Mouse (Mus musculus) small intestine, adult 2 months (tissue): ENCODE results near the gene Pogk. TPM values are rescaled to one million over a fixed set of nuclear protein-coding genes. Genes with fewer than 3 reads are reported as not detected.

Experiments used
- H3K27ac ChIP-seq: fragments of 200-500 bp; 2 replicates; pipeline ENCODE4 v1.5.1; 2012; ENCODE audit warnings: low read depth, low read length, control low read depth, inconsistent platforms; ENCODE audit not compliant: insufficient read depth
- H3K27me3 ChIP-seq: fragments of 200-500 bp; 2 replicates; pipeline ENCODE4 v1.6.1; 2012; ENCODE audit warnings: mild to moderate bottlenecking, moderate library complexity, low read length, inconsistent platforms; ENCODE audit not compliant: control insufficient read depth, insufficient read depth
- H3K36me3 ChIP-seq: fragments of 200-500 bp; 2 replicates; pipeline ENCODE4 v1.6.1; 2012; ENCODE audit warnings: mild to moderate bottlenecking, low read length, control low read depth, inconsistent platforms; ENCODE audit not compliant: control insufficient read depth, insufficient read depth
- H3K4me1 ChIP-seq: fragments of 200-500 bp; 2 replicates; pipeline ENCODE4 v1.6.1; 2012; ENCODE audit warnings: low read length, inconsistent platforms, mixed read lengths; ENCODE audit not compliant: control insufficient read depth, insufficient read depth, insufficient read length
- H3K4me3 ChIP-seq: fragments of 200-500 bp; 2 replicates; pipeline ENCODE4 v1.5.1; 2012; ENCODE audit warnings: low read depth, mild to moderate bottlenecking, control low read depth, inconsistent platforms, low read length, moderate library complexity
- CTCF ChIP-seq: fragments of 200-500 bp; IDR thresholded peaks from 2 replicates; pipeline ENCODE4 v1.5.1; 2012; ENCODE audit warnings: low read depth, mild to moderate bottlenecking, control low read depth, inconsistent platforms, low read length, moderate library complexity, mixed read lengths; ENCODE audit not compliant: insufficient replicate concordance, insufficient read length; ENCODE audit errors: extremely low read depth
- POLR2A ChIP-seq: fragments of 200-500 bp; IDR thresholded peaks from 2 replicates; pipeline ENCODE4 v1.6.1; 2012; ENCODE audit warnings: low read depth, mild to moderate bottlenecking, control low read depth, inconsistent platforms, low read length, moderate library complexity
- WGBS: fragments of 180-500 bp; shearing (Covaris S2); methylation state at CpG from one replicate; pipeline ENCODE4 v1.1.7; 2018; 5-methylcytosine and 5-hydroxymethylcytosine counted together
- polyA plus RNA-seq: library from polyadenylated mRNA; depleted of rRNA; stranded (reverse); fragments of >200 nt; gene quantifications from 2 replicates; pipeline ENCODE4 v1.2.3, GENCODE M21; 2012

The Pogk gene
- polyA plus RNA-seq, 1 experiment, result 1.7 TPM

- WGBS, result 89% methylated on average over 3 of the region's 3 CpGs
- no peak for TF ChIP-seq CTCF
- TF ChIP-seq POLR2A, result no peak
- Histone ChIP-seq H3K4me3 (no peak overlapping the region), H3K27me3 (no peaks in the 10 kb centered on the region), H3K4me1 (no peaks in the 10 kb centered on the region), H3K27ac (no peak overlapping the region), H3K36me3 (peaks cover 3% of the 10 kb centered on the region; the same call in 1 of the 2 replicates)
These were observed 5.8 kb downstream of the Pogk start for GRCm38 (mm10) chr1:166403846-166404245.

- H3K4me1 ChIP-seq, result no peaks in the 10 kb centered on the region
- H3K27me3 ChIP-seq, result no peaks in the 10 kb centered on the region
- no peak overlapping the region for H3K27ac ChIP-seq
- WGBS, result 88% methylated on average over 4 of the region's 4 CpGs
- no peak for TF ChIP-seq CTCF
- no peak for TF ChIP-seq POLR2A
- H3K36me3 ChIP-seq, result peaks cover 6% of the 10 kb centered on the region; the same call in 1 of the 2 replicates
- H3K4me3 ChIP-seq, result no peak overlapping the region
These were observed 7.7 kb downstream of the Pogk start for GRCm38 (mm10) chr1:166402003-166402402.

- H3K4me1 ChIP-seq, result no peaks in the 10 kb centered on the region
- TF ChIP-seq POLR2A, result no peak
- TF ChIP-seq CTCF, result no peak
- H3K4me3 ChIP-seq, result no peak overlapping the region
- H3K27me3 ChIP-seq, result no peaks in the 10 kb centered on the region
- no peak overlapping the region for H3K27ac ChIP-seq
- H3K36me3 ChIP-seq, result peaks cover 8% of the 10 kb centered on the region; the same call in 1 of the 2 replicates
These were observed 8.2 kb downstream of the Pogk start for GRCm38 (mm10) chr1:166401455-166401854.

- Histone ChIP-seq H3K4me1 (no peaks in the 10 kb centered on the region), H3K27ac (no peak overlapping the region), H3K27me3 (no peaks in the 10 kb centered on the region), H3K36me3 (peaks cover 32% of the 10 kb centered on the region), H3K4me3 (no peak overlapping the region)
- WGBS, result 90% methylated on average over 6 of the region's 6 CpGs
- TF ChIP-seq CTCF (no peak), POLR2A (no peak)
These were observed 13.3 kb downstream of the Pogk start for GRCm38 (mm10) chr1:166396381-166396780.

- peaks cover 38% of the 10 kb centered on the region for H3K36me3 ChIP-seq
- WGBS, result 89% methylated on average over 5 of the region's 5 CpGs
- H3K4me1 ChIP-seq, result no peaks in the 10 kb centered on the region
- H3K27me3 ChIP-seq, result no peaks in the 10 kb centered on the region
- no peak overlapping the region for H3K4me3 ChIP-seq
- no peak for TF ChIP-seq POLR2A
- no peak for TF ChIP-seq CTCF
- no peak overlapping the region for H3K27ac ChIP-seq
These were observed 14.0 kb downstream of the Pogk start for GRCm38 (mm10) chr1:166395661-166396060.

- H3K27ac ChIP-seq, result no peak overlapping the region
- 24% methylated on average over 4 of the region's 4 CpGs for WGBS
These were observed 14.9 kb downstream of the Pogk start for GRCm38 (mm10) chr1:166394770-166395169.

GRCm38 (mm10) chr1:166391671-166392070 lies 18.0 kb downstream of the Pogk start:
- no peak overlapping the region for H3K4me3 ChIP-seq
- peaks cover 64% of the 10 kb centered on the region for H3K36me3 ChIP-seq
- no peak for TF ChIP-seq CTCF
- no peak for TF ChIP-seq POLR2A
- H3K27ac ChIP-seq, result no peak overlapping the region
- no peaks in the 10 kb centered on the region for H3K4me1 ChIP-seq
- H3K27me3 ChIP-seq, result no peaks in the 10 kb centered on the region
- WGBS, result 93% methylated on average over 6 of the region's 6 CpGs

More at GRCm38 (mm10) chr1:166394770-166395169, 14.9 kb downstream of the Pogk start:
- H3K4me1 ChIP-seq, result no peaks in the 10 kb centered on the region
- peaks cover 45% of the 10 kb centered on the region for H3K36me3 ChIP-seq
- TF ChIP-seq POLR2A (no peak), CTCF (no peak)
- no peaks in the 10 kb centered on the region for H3K27me3 ChIP-seq
- no peak overlapping the region for H3K4me3 ChIP-seq
